ENCODE assay signal across 16 mouse cellular contexts in the genomic region with DNA sequence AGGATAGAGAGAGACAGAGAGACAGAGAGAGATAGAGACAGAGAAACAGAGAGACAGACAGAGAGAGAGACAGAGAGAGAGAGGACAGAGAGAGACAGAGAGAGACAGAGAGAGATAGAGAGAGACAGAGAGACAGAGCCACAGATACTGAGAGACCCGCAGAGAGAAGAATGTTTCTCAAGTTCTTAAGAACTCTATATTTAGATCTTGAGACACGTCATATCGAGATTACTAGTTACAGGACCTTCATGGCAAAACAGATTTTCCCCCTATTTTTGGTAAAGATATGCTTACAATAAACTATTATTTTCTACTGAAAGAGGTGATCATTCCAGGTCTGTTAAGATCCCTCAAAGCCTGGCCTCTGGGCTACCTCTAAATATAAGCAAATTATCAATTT.
"Had no signal": no experiment of that assay in that cellular context is flagged by ENCODE, and none has a peak within 500 bp of the region (broad histone marks: within the 10 kb centered on the region; RNA-seq: fewer than 3 reads in every experiment).

No protein-coding gene starts in this region.

- H3K9ac ChIP-seq: neural tube, embryonic 13.5 days; neural tube, embryonic 15.5 days; stomach, embryonic 15.5 days had no signal

- H3K27me3 ChIP-seq: neural tube, embryonic 13.5 days; neural tube, embryonic 15.5 days; stomach, embryonic 15.5 days had no signal

- H3K4me3 ChIP-seq: neural tube, embryonic 13.5 days; neural tube, embryonic 15.5 days; stomach, embryonic 15.5 days had no signal

- H3K4me1 ChIP-seq: neural tube, embryonic 13.5 days; neural tube, embryonic 15.5 days; stomach, embryonic 15.5 days had no signal

- DNase-seq: retina, postnatal 1 day; right cerebral cortex, adult 18-20 months; right cerebral cortex, postnatal 14 days; right cerebral cortex, postnatal 25 days; right cerebral cortex, postnatal 4 days; spleen, adult 18-20 months; thymus, adult 18-20 months; thymus, adult 2 months; thymus, postnatal 14 days; thymus, postnatal 25 days; thymus, postnatal 36 days; thymus, postnatal 4 days had no signal

- H3K9me3 ChIP-seq: neural tube, embryonic 13.5 days; neural tube, embryonic 15.5 days; stomach, embryonic 15.5 days had no signal

- H3K27ac ChIP-seq: neural tube, embryonic 13.5 days; neural tube, embryonic 15.5 days; stomach, embryonic 15.5 days; stomach, postnatal 0 days had no signal

- H3K4me2 ChIP-seq: neural tube, embryonic 13.5 days; neural tube, embryonic 15.5 days; stomach, embryonic 15.5 days had no signal

- H3K36me3 ChIP-seq: neural tube, embryonic 13.5 days; neural tube, embryonic 15.5 days; stomach, embryonic 15.5 days had no signal
